Mouse (Mus musculus) intestine, embryonic 14.5 days (tissue): ENCODE results near the gene D17Wsu92e. TPM values are rescaled to one million over a fixed set of nuclear protein-coding genes. Genes with fewer than 3 reads are reported as not detected.

Source experiments
- polyA plus RNA-seq: library from polyadenylated mRNA; unstranded; fragments of >200 nt; fragmentation: Nextera tagmentation; extraction: Ambion mirVana; gene quantifications from 2 replicates; pipeline ENCODE4 v1.2.1, GENCODE M21; 2014

Gene D17Wsu92e
- polyA plus RNA-seq, 1 experiment from 2014 or later: 23.4 TPM

Other genes starting within 250 kb of the D17Wsu92e start
- gene Nudt3, start 197.2 kb downstream of the D17Wsu92e start, polyA plus RNA-seq: 33.3 and 35.4 TPM in 2 replicates
- gene RPS10-NUDT3, start 185.4 kb downstream of the D17Wsu92e start, polyA plus RNA-seq: not detected in 2 replicates
- 1,235 and 1,299 TPM in 2 replicates for gene Rps10, start 184.0 kb downstream of the D17Wsu92e start, polyA plus RNA-seq
- 1.5 and 2.0 TPM in 2 replicates for gene Pacsin1, start 165.1 kb downstream of the D17Wsu92e start, polyA plus RNA-seq
- gene Spdef, start 91.7 kb downstream of the D17Wsu92e start, polyA plus RNA-seq: 8.6 and 12.0 TPM in 2 replicates
- 302 and 314 TPM in 2 replicates for gene Snrpc, start 17.5 kb upstream of the D17Wsu92e start, polyA plus RNA-seq
- gene Uhrf1bp1, start 35.8 kb upstream of the D17Wsu92e start, polyA plus RNA-seq: 5.8 and 6.6 TPM in 2 replicates
- 16.4 and 16.9 TPM in 2 replicates for gene Anks1, start 88.7 kb upstream of the D17Wsu92e start, polyA plus RNA-seq
- gene Taf11, start 89.2 kb upstream of the D17Wsu92e start, polyA plus RNA-seq: 59.7 and 66.0 TPM in 2 replicates